Comparison of ENCODE assay signal across 9 mouse cellular contexts in the genomic region with DNA sequence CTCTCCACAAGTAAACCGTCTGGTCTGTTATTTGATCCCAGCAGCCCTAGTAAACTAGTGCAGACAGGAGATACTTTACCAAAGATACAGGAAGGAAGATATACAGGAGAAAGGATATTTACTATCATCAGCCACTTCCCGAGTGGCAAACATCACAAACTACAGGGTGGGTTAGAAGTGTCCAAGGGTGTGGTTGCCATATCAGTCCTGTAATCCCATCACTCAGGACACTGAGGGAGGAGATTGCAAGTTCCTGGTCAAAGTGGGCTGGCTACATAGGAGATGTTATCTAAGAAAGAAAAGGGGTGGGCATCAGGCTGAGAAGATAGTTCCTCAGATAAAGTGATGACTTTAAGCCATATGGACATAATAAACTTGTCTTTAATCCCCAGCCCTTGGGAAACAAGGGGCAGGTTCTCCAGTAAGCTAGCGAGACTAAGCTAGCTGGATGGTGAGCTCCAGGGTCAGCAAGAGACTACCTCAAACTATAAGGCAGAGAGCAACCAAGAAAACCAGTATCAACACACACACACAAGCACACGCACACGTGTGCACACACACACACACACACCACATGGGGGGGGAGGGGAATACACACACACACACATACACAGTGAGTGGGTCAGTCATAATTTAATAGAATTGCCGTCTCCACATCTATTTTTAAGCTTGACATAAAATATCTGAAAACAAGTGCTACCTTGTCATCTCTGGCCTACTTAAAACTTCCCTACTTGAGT. TPM values are rescaled to one million over a fixed set of nuclear protein-coding genes. Genes with fewer than 3 reads are reported as not detected.
A peak's percentile ranks its signal among the peaks of the same experiment; 100 is the strongest.
DNase-seq lines count a peak whose midpoint lies in the region; ATAC-seq and TF ChIP-seq lines count a peak whose summit lies in the region.
"Had no signal": no experiment of that assay in that cellular context is flagged by ENCODE, and none has a peak within 500 bp of the region (broad histone marks: within the 10 kb centered on the region; RNA-seq: fewer than 3 reads in every experiment).

No protein-coding gene starts in this region.

- no peak for TF ChIP-seq CTCF in heart, postnatal 0 days (IDR thresholded peaks at IDR 0.05; ENCODE audit: low read depth)
- TF ChIP-seq CTCF in MEL (IDR thresholded peaks at IDR 0.05 in 2 of 3, conservative IDR thresholded peaks at IDR 0.05 in 1 of 3; ENCODE audit: control insufficient read depth in 1 of 3, insufficient read depth in 1 of 3, low read depth in 2 of 3, low read length in 3 of 3, poor library complexity in 1 of 3, severe bottlenecking in 1 of 3), result no peak

- H3K27me3 ChIP-seq in heart, postnatal 0 days (ENCODE audit: control insufficient read depth, insufficient read depth, low read length), result no peaks in the 10 kb centered on the region
- no peaks in the 10 kb centered on the region for H3K27me3 ChIP-seq in MEL (ENCODE audit: control insufficient read depth in 1 of 2, insufficient read depth in 2 of 2, low read length in 2 of 2)

- no peaks in the 10 kb centered on the region for H3K36me3 ChIP-seq in heart, postnatal 0 days (replicated peaks; ENCODE audit: control insufficient read depth, insufficient read depth, low read length)
- H3K36me3 ChIP-seq in MEL (ENCODE audit: control insufficient read depth in 1 of 2, insufficient read depth in 2 of 2, low read length in 2 of 2), result peaks cover 0 to 21% of the 10 kb centered on the region in 2 experiments; a peak in 2 of 4 replicates

- peaks cover 8% of the 10 kb centered on the region for H3K4me1 ChIP-seq in heart, postnatal 0 days (ENCODE audit: control insufficient read depth, insufficient read depth)
- peaks cover 19 to 20% of the 10 kb centered on the region in 2 experiments for H3K4me1 ChIP-seq in MEL (ENCODE audit: control insufficient read depth in 1 of 2, insufficient read depth in 2 of 2, low read length in 2 of 2)

- H3K9ac ChIP-seq in heart, postnatal 0 days (replicated peaks; ENCODE audit: low read depth, low read length), result no peak overlapping the region
- H3K9ac ChIP-seq in MEL (ENCODE audit: control insufficient read depth, low read depth, low read length, poor library complexity, severe bottlenecking), result peak overlapping the region; percentile 19; the same call in 1 of the 2 replicates

- ATAC-seq in heart, postnatal 0 days (ENCODE audit: insufficient read depth, low read depth), result no peak
- ATAC-seq in megakaryocyte progenitor cell, adult 5-6 weeks (replicated peaks; ENCODE audit: poor library complexity), result peak; percentile 10
- ATAC-seq: activated CD4-positive, CD25-positive, alpha-beta regulatory T cell, adult 4 months had no signal

- TF ChIP-seq RAD21 in MEL (IDR thresholded peaks at IDR 0.05; ENCODE audit: low read depth, low read length), result no peak

- H3K9me3 ChIP-seq in heart, postnatal 0 days (replicated peaks; ENCODE audit: control insufficient read depth, low read length), result no peaks in the 10 kb centered on the region
- no peaks in the 10 kb centered on the region for H3K9me3 ChIP-seq in MEL (replicated peaks; ENCODE audit: insufficient read depth, low read length)

- H3K4me2 ChIP-seq in heart, postnatal 0 days (ENCODE audit: low read depth, low read length), result no peak overlapping the region

- peak overlapping the region; percentile 4; the same call in 1 of the 2 replicates for H3K27ac ChIP-seq in heart, postnatal 0 days (ENCODE audit: low read depth)
- peak overlapping the region; percentile 88 for H3K27ac ChIP-seq in MEL (ENCODE audit: control insufficient read depth, low read depth, low read length)

- no peak for TF ChIP-seq POLR2A in MEL (IDR thresholded peaks at IDR 0.05; ENCODE audit: control insufficient read depth in 1 of 2, insufficient read depth in 1 of 2, low read depth in 1 of 2, low read length in 2 of 2, poor library complexity in 1 of 2)

- no peak overlapping the region for H3K4me3 ChIP-seq in heart, postnatal 0 days (ENCODE audit: low read depth, low read length)
- peak overlapping the region; percentile 12 to 41; a peak in 3 of 4 replicates for H3K4me3 ChIP-seq in MEL (ENCODE audit: control insufficient read depth in 1 of 2, insufficient read depth in 1 of 2, low read depth in 2 of 2, low read length in 2 of 2)

- WGBS in heart, postnatal 0 days, result 60% methylated on average over 6 of the region's 6 CpGs

- no peak for DNase-seq in heart, postnatal 0 days (ENCODE audit: low spot score)
- DNase-seq in heart, adult 18-20 months, result no peak
- peak; percentile 27 for DNase-seq in 416B (ENCODE audit: low read depth)
- peak; percentile 39 for DNase-seq in MEL (ENCODE audit: low read depth, low spot score)
- DNase-seq in thymus, postnatal 4 days, result no peak
- DNase-seq in thymus, postnatal 0 days (ENCODE audit: low spot score), result no peak
- DNase-seq: embryo, embryonic 11 days had no signal

- H3K79me2 ChIP-seq in MEL (ENCODE audit: control insufficient read depth, insufficient read depth, low read length, poor library complexity), result peaks cover 29% of the 10 kb centered on the region

- no peak for TF ChIP-seq EP300 in heart, postnatal 0 days (IDR thresholded peaks at IDR 0.05; ENCODE audit: low read depth)
- TF ChIP-seq EP300 in MEL (IDR thresholded peaks at IDR 0.05; ENCODE audit: low read depth in 1 of 2, low read length in 2 of 2), result peak; percentile 43 to 62; a peak in 3 of 4 replicates

TF ChIP-seq in MEL, 35 proteins besides CTCF, POLR2A, EP300 and RAD21:
- 0 out of 2 replicates have a peak, but pooled peaks have one; percentile 59 for TF ChIP-seq GATA1 (IDR thresholded peaks at IDR 0.05; ENCODE audit: low read depth, low read length)
- TF ChIP-seq ZNF384 (IDR thresholded peaks at IDR 0.05; ENCODE audit: low read depth, low read length), result no peak
- TF ChIP-seq SIN3A (IDR thresholded peaks at IDR 0.05; ENCODE audit: low read length), result no peak
- TF ChIP-seq KAT2A (conservative IDR thresholded peaks at IDR 0.05; ENCODE audit: low read depth, low read length), result no peak; the same call in 1 of the 2 replicates
- no peak for TF ChIP-seq NRF1 (IDR thresholded peaks at IDR 0.05; ENCODE audit: insufficient read depth, low read depth, low read length, poor library complexity, severe bottlenecking)
- TF ChIP-seq RCOR1 (IDR thresholded peaks at IDR 0.05; ENCODE audit: low read depth, low read length), result no peak
- no peak for TF ChIP-seq E2F4 (IDR thresholded peaks at IDR 0.05; ENCODE audit: borderline replicate concordance, low read depth, low read length)
- TF ChIP-seq UBTF (IDR thresholded peaks at IDR 0.05; ENCODE audit: borderline replicate concordance, insufficient read depth, low read depth, low read length), result no peak
- TF ChIP-seq MYB (IDR thresholded peaks at IDR 0.05; ENCODE audit: low read depth, low read length), result no peak
- no peak for TF ChIP-seq ZMIZ1 (IDR thresholded peaks at IDR 0.05; ENCODE audit: low read depth, low read length)
- TF ChIP-seq GABPA (IDR thresholded peaks at IDR 0.05; ENCODE audit: low read depth, low read length), result no peak
- TF ChIP-seq ETS1 (IDR thresholded peaks at IDR 0.05; ENCODE audit: low read depth, low read length), result peak; percentile 27
- no peak for TF ChIP-seq ZKSCAN1 (IDR thresholded peaks at IDR 0.05; ENCODE audit: low read depth, low read length)
- TF ChIP-seq MAX (IDR thresholded peaks at IDR 0.05; ENCODE audit: low read length), result no peak
- no peak for TF ChIP-seq POLR2AphosphoS5 (IDR thresholded peaks at IDR 0.05; ENCODE audit: borderline replicate concordance, low read depth, low read length)
- TF ChIP-seq POLR2AphosphoS2 (IDR thresholded peaks at IDR 0.05; ENCODE audit: low read length), result no peak
- no peak for TF ChIP-seq MAFK (IDR thresholded peaks at IDR 0.05; ENCODE audit: borderline replicate concordance, low read depth, low read length)
- no peak for TF ChIP-seq CHD1 (IDR thresholded peaks at IDR 0.05; ENCODE audit: low read depth, low read length)
- TF ChIP-seq ELF1 (IDR thresholded peaks at IDR 0.05; ENCODE audit: low read depth, low read length), result no peak
- no peak for TF ChIP-seq NELFE (IDR thresholded peaks at IDR 0.05; ENCODE audit: low read depth, low read length)
- TF ChIP-seq CHD2 (IDR thresholded peaks at IDR 0.05; ENCODE audit: low read length), result no peak
- no peak for TF ChIP-seq USF2 (IDR thresholded peaks at IDR 0.05; ENCODE audit: borderline replicate concordance in 1 of 2, insufficient read depth in 1 of 2, low read depth in 1 of 2, low read length in 2 of 2)
- no peak for TF ChIP-seq USF1 (IDR thresholded peaks at IDR 0.05; ENCODE audit: low read depth, low read length)
- TF ChIP-seq HCFC1 (IDR thresholded peaks at IDR 0.05; ENCODE audit: low read depth, low read length), result 0 out of 2 replicates have a peak, but pooled peaks have one; percentile 28
- 0 out of 2 replicates have a peak, but pooled peaks have one; percentile 4 for TF ChIP-seq BHLHE40 (IDR thresholded peaks at IDR 0.05; ENCODE audit: borderline replicate concordance, low read depth, low read length)
- 0 out of 2 replicates have a peak, but pooled peaks have one; percentile 25 for TF ChIP-seq TCF12 (IDR thresholded peaks at IDR 0.05; ENCODE audit: low read depth, low read length)
- TF ChIP-seq JUND (IDR thresholded peaks at IDR 0.05; ENCODE audit: low read depth, low read length), result no peak
- TF ChIP-seq MAZ (IDR thresholded peaks at IDR 0.05; ENCODE audit: low read depth, low read length), result no peak
- no peak for TF ChIP-seq TAL1 (IDR thresholded peaks at IDR 0.05; ENCODE audit: low read length)
- TF ChIP-seq MYC (IDR thresholded peaks at IDR 0.05; ENCODE audit: low read depth, low read length), result no peak; the same call in 1 of the 2 replicates
- no peak; the same call in 1 of the 2 replicates for TF ChIP-seq MXI1 (IDR thresholded peaks at IDR 0.05; ENCODE audit: low read depth, low read length)

RNA-seq across cellular contexts. Expression of a gene that starts 18.5 kb away (rescaled TPM):
- 26.8 and 35.5 TPM in 2 replicates for total RNA-seq in heart, postnatal 0 days (2014; rRNA removed; ENCODE audit: low replicate concordance)
- polyA plus RNA-seq in heart, postnatal 0 days (2015; fragmentation: Nextera tagmentation; extraction: Ambion mirVana), result 11.5 and 14.9 TPM in 2 replicates
- 10 to 100 TPM; 18.1 to 23.1 TPM for total RNA-seq in heart, adult 18-20 months (2021)
- total RNA-seq in MEL (2012; rRNA removed), result 16.6 and 16.7 TPM in 2 replicates
- polyA plus RNA-seq in MEL (2012; ENCODE audit: insufficient read depth in 1 of 2, insufficient read length in 2 of 2, low read depth in 1 of 2, low replicate concordance in 2 of 2, missing spikeins in 1 of 2), result 10 to 100 TPM in 1 of 2 experiments, not detected in 1; 14.9 TPM
- total RNA-seq in megakaryocyte progenitor cell, adult 5-6 weeks (2015), result 16.3 and 25.2 TPM in 2 replicates
- 15.9 and 21.5 TPM in 2 replicates for total RNA-seq in megakaryocyte progenitor cell, adult 5-6 weeks (2017)
- 17.3 and 21.2 TPM in 2 replicates for polyA plus RNA-seq in thymus, postnatal 0 days (2015; fragmentation: Nextera tagmentation; extraction: Ambion mirVana)

Comparison
In these comparisons a context has a peak if more than half of its experiments do, and no peak if none do; other contexts are left out.
1. DNase-seq: peak in 416B (single experiment) and MEL (single experiment); none in heart, postnatal 0 days (single experiment), heart, adult 18-20 months (0 of 2), thymus, postnatal 4 days (single experiment) and thymus, postnatal 0 days (single experiment).